Mouse (Mus musculus): Measurements from ENCODE around the gene Gm20422.
"Not testable (repeated sequence)": the region's sequence is repeated elsewhere in the genome, so short reads cannot be mapped to it uniquely, and the experiment has no call there.

Gene Gm20422

GRCm38 (mm10) chr8:69713516-69713915, 61.2 kb downstream of the Gm20422 start:
- no peak for DNase-seq (ENCODE audit: low spot score in 2 of 2)

GRCm38 (mm10) chr8:69710624-69711023, 64.1 kb downstream of the Gm20422 start, which contains the start of gene Zfp869:
TSS of gene Zfp869 (minus strand) at chr8:69710724.
- not testable (repeated sequence) for DNase-seq (ENCODE audit: low spot score in 2 of 2)

- DNase-seq (ENCODE audit: low spot score in 2 of 2): no peak
Observed at GRCm38 (mm10) chr8:69701810-69702209, 72.9 kb downstream of the Gm20422 start.
